Mouse (Mus musculus) forebrain, postnatal 0 days (tissue): Measurements from ENCODE around the gene Trp53. TPM values are rescaled to one million over a fixed set of nuclear protein-coding genes. Genes with fewer than 3 reads are reported as not detected.
"Not testable (repeated sequence)": the region's sequence is repeated elsewhere in the genome, so short reads cannot be mapped to it uniquely, and the experiment has no call there.

Source experiments
- ATAC-seq: fragments of 200-750 bp; cut with Nextera tagmentation; 2 replicates; pipeline ENCODE4 v1.8.0; 2017; ENCODE audit warnings: mild to moderate bottlenecking, moderate library complexity
- DNase-seq: peaks from one replicate; pipeline ENCODE4 v3.0.0-alpha.2; 2015
- H3K27ac ChIP-seq: fragments of 300-500 bp; sonication (generic); 2 replicates; pipeline ENCODE4 v1.5.1; 2014; ENCODE audit warnings: low read depth, mild to moderate bottlenecking, antibody characterized with exemption, low read length, moderate library complexity, mixed read lengths
- H3K27me3 ChIP-seq: fragments of 300-500 bp; sonication (generic); 2 replicates; pipeline ENCODE4 v1.6.1; 2014; ENCODE audit warnings: mild to moderate bottlenecking, low read length, mixed read lengths; ENCODE audit not compliant: insufficient read depth
- H3K36me3 ChIP-seq: fragments of 300-500 bp; sonication (generic); 2 replicates; pipeline ENCODE4 v1.6.1; 2014; ENCODE audit warnings: mild to moderate bottlenecking, moderate library complexity; ENCODE audit not compliant: insufficient read depth
- H3K4me1 ChIP-seq: fragments of 300-500 bp; sonication (generic); 2 replicates; pipeline ENCODE4 v1.6.1; 2014; ENCODE audit warnings: antibody characterized with exemption; ENCODE audit not compliant: insufficient read depth
- H3K4me2 ChIP-seq: fragments of 300-500 bp; sonication (generic); 2 replicates; pipeline ENCODE4 v1.6.1; 2014; ENCODE audit warnings: low read depth, mild to moderate bottlenecking, moderate library complexity
- H3K4me3 ChIP-seq: fragments of 300-500 bp; sonication (generic); 2 replicates; pipeline ENCODE4 v1.5.1; 2014; ENCODE audit warnings: low read depth, low read length, mixed read lengths
- H3K9ac ChIP-seq: fragments of 300-500 bp; sonication (generic); 2 replicates; pipeline ENCODE4 v1.6.1; 2014; ENCODE audit warnings: mild to moderate bottlenecking
- H3K9me3 ChIP-seq: fragments of 300-500 bp; sonication (generic); 2 replicates; pipeline ENCODE4 v1.6.1; 2016; ENCODE audit warnings: low read length
- CTCF ChIP-seq: sonication (generic); IDR thresholded peaks from 2 replicates; pipeline ENCODE4 v1.5.1; 2016; ENCODE audit warnings: antibody characterized with exemption, control low read depth, low read depth
- WGBS: fragments of 180-500 bp; shearing (Covaris S2); extraction: QIAGEN DNeasy Blood & Tissue Kit; methylation state at CpG from one replicate; pipeline ENCODE4 v1.1.7; 2014; 5-methylcytosine and 5-hydroxymethylcytosine counted together
- polyA plus RNA-seq: library from polyadenylated mRNA; unstranded; fragments of >200 nt; fragmentation: Nextera tagmentation; extraction: Ambion mirVana; gene quantifications from 2 replicates; pipeline ENCODE4 v1.2.1, GENCODE M21; 2015
- total RNA-seq: library from RNA; depleted of rRNA; stranded (reverse); fragments of >200 nt; gene quantifications from 2 replicates; pipeline ENCODE4 v1.2.3, GENCODE M21; 2014

Gene Trp53
- total and polyA plus RNA-seq, 2 experiments from 2014 or later: 43.1 to 52.4 TPM

DNA sequence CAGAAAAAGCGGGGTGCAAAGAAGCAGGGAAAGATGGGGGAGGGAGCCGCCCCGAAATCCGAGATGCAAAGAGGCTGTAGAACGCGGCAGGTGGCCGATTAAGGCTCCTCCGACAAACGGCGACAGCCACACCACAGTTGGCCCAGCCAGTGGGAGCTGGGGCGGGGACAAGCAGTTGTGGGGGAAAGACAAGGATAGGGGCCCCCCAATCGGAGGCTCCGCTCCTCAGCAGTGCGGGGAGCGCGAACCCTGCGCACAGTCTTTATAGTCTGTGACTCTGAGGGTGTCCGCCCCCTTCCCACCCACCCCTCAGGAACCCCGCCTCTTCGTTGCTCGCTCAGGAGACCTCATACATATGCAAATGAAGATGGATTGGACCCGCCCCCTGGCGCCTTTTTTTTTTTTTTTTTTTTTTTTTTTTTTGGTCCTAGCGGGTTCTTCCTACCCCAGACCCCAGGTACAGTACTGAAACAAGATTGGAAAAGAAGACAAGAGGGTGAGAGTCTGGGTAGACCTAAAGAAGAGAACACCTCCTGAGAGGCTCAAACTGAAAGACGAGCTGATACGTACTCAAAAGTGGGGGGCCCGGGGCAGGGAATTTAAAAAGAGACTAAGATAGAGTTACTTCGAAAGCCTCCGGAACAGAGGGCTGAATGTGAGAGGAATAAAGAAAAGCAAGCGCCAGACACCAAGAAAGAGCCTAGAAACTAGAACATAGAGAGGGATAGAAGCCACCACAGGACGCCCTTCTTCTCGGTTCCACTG is 25.7 kb downstream of the Trp53 start, which contains the start of gene Atp1b2:
Atp1b2 (minus strand) TSS at position 217 of the 765 bp plus-strand sequence.
- Histone ChIP-seq H3K27me3 (no peaks in the 10 kb centered on the region), H3K4me2 (peak within 1 kb of the TSS; percentile 94), H3K4me3 (peak within 1 kb of the TSS; percentile 48), H3K9me3 (no peaks in the 10 kb centered on the region), H3K36me3 (peaks cover 8% of the 10 kb centered on the region; the same call in 1 of the 2 replicates), H3K9ac (peak within 1 kb of the TSS; percentile 78), H3K4me1 (peaks cover 8% of the 10 kb centered on the region), H3K27ac (peak within 1 kb of the TSS; percentile 81)
- no peak for TF ChIP-seq CTCF
- 3% methylated on average over 32 of the region's 32 CpGs for WGBS
- ATAC-seq: peak; percentile 95
- peak; percentile 93 for DNase-seq

GRCm38 (mm10) chr11:69606491-69606795 is 26.3 kb downstream of the Trp53 start:
- peaks cover 8% of the 10 kb centered on the region for H3K4me1 ChIP-seq
- WGBS: 75% methylated on average over 2 of the region's 2 CpGs
- H3K36me3 ChIP-seq: peaks cover 3% of the 10 kb centered on the region; the same call in 1 of the 2 replicates
- H3K4me2 ChIP-seq: peak overlapping the region; percentile 94
- H3K27me3 ChIP-seq: no peaks in the 10 kb centered on the region
- no peak overlapping the region for H3K9ac ChIP-seq
- peak overlapping the region; percentile 48 for H3K4me3 ChIP-seq
- DNase-seq: no peak
- ATAC-seq: no peak
- H3K9me3 ChIP-seq: no peaks in the 10 kb centered on the region
- TF ChIP-seq CTCF: no peak
- H3K27ac ChIP-seq: peak overlapping the region; percentile 59; the same call in 1 of the 2 replicates

DNA sequence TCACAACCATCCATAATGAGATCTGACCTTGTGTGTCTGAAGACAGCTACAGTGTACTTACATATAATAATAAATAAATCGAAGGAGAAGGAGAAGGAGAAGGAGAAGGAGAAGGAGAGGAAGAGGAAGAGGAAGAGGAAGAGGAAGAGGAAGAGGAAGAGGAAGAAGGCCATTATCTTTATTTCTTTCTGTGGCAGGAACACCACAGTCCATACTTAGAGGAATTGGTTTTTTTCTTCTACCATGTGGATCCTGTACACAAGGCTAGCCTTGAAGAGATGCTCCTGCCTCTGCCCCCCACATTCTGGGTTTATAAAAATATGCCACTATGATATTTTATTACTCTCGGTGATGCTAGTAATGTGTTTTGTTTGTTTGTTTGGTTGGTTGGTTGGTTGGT is 26.7 kb downstream of the Trp53 start:
- Histone ChIP-seq H3K9me3 (no peaks in the 10 kb centered on the region), H3K4me2 (no peak overlapping the region), H3K27ac (no peak overlapping the region), H3K27me3 (no peaks in the 10 kb centered on the region), H3K4me1 (peaks cover 8% of the 10 kb centered on the region), H3K4me3 (no peak overlapping the region), H3K9ac (no peak overlapping the region), H3K36me3 (no peaks in the 10 kb centered on the region)
- ATAC-seq: no peak
- no peak for TF ChIP-seq CTCF
- no peak for DNase-seq
- 90% methylated on average over 2 of the region's 2 CpGs for WGBS

DNA sequence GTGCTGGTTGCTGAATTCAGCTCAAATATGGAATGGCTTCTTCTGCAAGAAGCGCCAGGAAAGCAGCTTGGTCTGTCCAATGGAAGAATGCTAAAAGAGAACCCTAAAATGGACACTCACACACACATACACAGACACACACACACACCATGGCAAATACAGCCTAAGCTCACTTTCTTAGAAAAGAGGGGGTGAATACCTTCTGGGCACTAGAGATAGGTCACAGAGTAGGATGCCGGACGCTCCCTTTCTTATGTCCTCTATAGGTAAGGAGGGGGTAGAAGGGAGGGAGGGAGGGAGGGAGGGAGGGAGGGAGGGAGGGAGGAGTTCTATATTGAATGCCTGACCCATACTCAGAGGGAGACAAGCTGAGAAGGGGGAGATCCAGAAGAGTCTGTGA is 28.4 kb downstream of the Trp53 start:
- TF ChIP-seq CTCF: no peak
- Histone ChIP-seq H3K9me3 (no peaks in the 10 kb centered on the region), H3K27ac (no peak overlapping the region), H3K9ac (no peak overlapping the region), H3K4me2 (no peak overlapping the region), H3K36me3 (no peaks in the 10 kb centered on the region), H3K27me3 (no peaks in the 10 kb centered on the region), H3K4me3 (no peak overlapping the region), H3K4me1 (peaks cover 8% of the 10 kb centered on the region)
- DNase-seq (no peak), ATAC-seq (no peak)
- WGBS: 89% methylated on average over 3 of the region's 3 CpGs

- no peak overlapping the region for H3K4me3 ChIP-seq
Observed at GRCm38 (mm10) chr11:69609416-69609815, 29.3 kb downstream of the Trp53 start.

DNA sequence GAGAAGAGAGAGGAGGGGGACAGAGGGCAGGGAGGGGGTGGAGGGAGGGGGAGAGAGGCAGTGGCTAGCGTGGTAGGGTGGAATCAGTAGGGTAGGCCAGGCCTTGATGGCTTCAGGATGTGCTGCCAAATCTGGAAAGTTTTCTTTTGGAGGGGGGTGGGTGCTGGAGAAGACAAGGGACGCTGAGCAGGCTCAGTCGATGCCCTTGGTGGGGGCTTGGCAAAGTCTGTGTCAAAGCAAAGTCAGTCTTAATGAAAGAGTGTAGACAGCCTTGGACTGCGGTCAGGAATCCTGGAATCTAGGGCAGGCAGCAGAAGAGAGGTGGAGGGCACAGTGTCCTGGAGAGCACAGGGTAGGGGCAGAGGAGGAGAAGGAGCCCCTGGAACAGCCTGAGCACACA is 30.7 kb downstream of the Trp53 start:
- DNase-seq (no peak), ATAC-seq (peak; percentile 16; the same call in 1 of the 2 replicates)
- no peak overlapping the region for H3K9ac ChIP-seq

More at GRCm38 (mm10) chr11:69609416-69609815, 29.3 kb downstream of the Trp53 start:
- Histone ChIP-seq H3K4me2 (no peak overlapping the region), H3K9ac (no peak overlapping the region), H3K27ac (no peak overlapping the region), H3K9me3 (no peaks in the 10 kb centered on the region), H3K36me3 (no peaks in the 10 kb centered on the region), H3K27me3 (no peaks in the 10 kb centered on the region), H3K4me1 (no peaks in the 10 kb centered on the region)
- no peak for ATAC-seq
- no peak for TF ChIP-seq CTCF
- 67% methylated on average over 7 of the region's 7 CpGs for WGBS
- DNase-seq: no peak

DNA sequence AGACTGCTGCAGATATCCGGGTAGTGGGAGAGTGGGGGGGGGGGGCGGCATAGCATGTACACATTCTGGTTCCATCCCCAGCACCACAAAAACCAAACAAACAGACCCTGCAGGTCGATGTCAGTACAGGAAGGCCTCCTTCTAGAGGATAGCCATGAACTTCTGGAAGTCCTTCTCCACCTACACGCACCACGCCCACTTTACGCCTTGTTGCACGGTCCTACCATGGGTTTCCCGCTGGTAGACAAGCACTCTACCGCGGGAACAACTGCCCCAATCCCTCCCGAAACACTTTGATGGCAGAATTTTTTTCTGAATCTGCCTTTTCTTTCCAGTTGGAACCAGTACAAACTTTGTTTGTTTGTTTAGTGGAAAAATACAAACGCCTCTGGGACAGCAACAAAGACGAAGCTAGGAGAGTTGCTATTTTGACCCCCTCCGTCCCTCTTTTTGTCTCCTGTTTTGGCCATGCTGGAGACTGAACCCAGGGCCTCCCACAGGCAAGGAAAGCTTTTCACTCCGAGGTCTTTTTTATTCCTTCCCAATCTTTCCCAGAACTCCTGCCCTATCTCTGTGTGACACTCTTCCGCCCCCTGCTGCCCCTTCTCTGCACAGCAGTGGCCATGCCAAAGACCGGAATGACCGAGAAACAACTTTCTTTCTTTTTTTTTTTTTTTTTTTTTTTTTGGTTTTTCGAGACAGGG is 33.5 kb downstream of the Trp53 start:
- Histone ChIP-seq H3K4me3 (no peak overlapping the region), H3K9ac (no peak overlapping the region), H3K27ac (peak overlapping the region; percentile 21; the same call in 1 of the 2 replicates), H3K4me1 (no peaks in the 10 kb centered on the region), H3K27me3 (no peaks in the 10 kb centered on the region), H3K36me3 (no peaks in the 10 kb centered on the region), H3K4me2 (no peak overlapping the region), H3K9me3 (no peaks in the 10 kb centered on the region)
- DNase-seq (peak; percentile 79), ATAC-seq (peak; percentile 60)
- WGBS: 10% methylated on average over 17 of the region's 19 CpGs
- TF ChIP-seq CTCF: peak; percentile 78

More for the DNA sequence above, 30.7 kb downstream of the Trp53 start:
- no peaks in the 10 kb centered on the region for H3K9me3 ChIP-seq
- H3K4me1 ChIP-seq: no peaks in the 10 kb centered on the region
- H3K36me3 ChIP-seq: no peaks in the 10 kb centered on the region
- no peak overlapping the region for H3K4me3 ChIP-seq
- no peak overlapping the region for H3K27ac ChIP-seq
- no peak overlapping the region for H3K4me2 ChIP-seq
- 63% methylated on average over 4 of the region's 4 CpGs for WGBS
- no peaks in the 10 kb centered on the region for H3K27me3 ChIP-seq
- TF ChIP-seq CTCF: no peak

DNA sequence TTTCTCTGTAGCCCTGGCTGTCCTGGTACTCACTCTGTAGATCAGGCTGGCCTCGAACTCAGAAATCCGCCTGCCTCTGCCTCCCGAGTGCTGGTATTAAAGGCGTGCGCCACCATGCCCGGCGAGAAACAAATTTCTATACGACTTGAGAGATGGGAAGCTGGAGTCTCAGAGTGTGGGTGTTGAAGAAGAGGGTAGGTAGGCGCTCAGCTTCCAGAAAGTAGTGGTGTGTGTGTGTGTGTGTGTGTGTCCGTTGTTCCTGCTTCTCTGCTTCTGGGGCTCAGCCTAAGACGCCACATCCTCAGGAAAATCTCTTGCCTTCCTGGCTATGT is 34.1 kb downstream of the Trp53 start:
- H3K27me3 ChIP-seq, ATAC-seq, H3K36me3 ChIP-seq, H3K4me1 ChIP-seq, H3K4me3 ChIP-seq, H3K4me2 ChIP-seq, H3K9ac ChIP-seq, H3K27ac ChIP-seq, DNase-seq, H3K9me3 ChIP-seq: not testable (repeated sequence)
- WGBS: 47% methylated on average over 11 of the region's 11 CpGs
